Mouse (Mus musculus): ENCODE measurements around the gene Hist3h2a.
A peak's percentile ranks its signal among the peaks of the same experiment; 100 is the strongest.
"Not testable (repeated sequence)": the region's sequence is repeated elsewhere in the genome, so short reads cannot be mapped to it uniquely, and the experiment has no call there.

Hist3h2a gene

DNA sequence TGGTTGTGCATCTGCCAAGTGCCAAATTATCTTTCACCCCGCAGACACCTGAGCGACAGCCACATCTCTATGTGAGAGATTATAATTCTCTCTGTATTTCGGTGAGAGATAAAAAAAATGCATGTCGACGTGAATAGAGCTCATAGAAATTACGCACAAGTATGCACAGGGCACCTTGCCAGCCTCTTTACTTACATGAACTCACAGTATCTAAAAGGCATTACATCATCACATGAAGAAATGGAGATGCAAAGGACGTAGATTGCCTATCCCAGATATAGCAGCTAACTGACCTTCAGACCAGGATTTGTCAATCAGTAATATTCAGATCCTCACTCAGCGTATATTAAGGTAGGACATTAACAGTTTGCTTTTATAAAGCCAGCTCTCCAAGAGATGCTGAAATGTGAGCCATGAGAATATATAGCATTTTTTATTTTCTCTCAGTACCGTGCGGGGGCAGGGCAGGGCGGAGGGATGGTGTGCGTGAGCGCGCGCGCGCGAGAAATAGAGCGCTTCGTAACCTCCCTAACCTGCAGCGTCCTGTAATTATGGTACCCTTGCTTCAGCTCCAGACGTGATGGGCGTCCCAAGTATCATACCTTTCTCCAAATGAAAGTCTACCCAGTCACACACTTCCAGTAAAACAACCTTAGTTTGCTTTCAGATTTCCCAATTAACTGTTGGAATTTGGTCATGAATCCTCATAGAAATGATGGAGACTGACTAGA lies 6.5 kb upstream of the Hist3h2a start:
- peak; percentile 60 for DNase-seq (ENCODE audit: low read depth, low spot score)

DNA sequence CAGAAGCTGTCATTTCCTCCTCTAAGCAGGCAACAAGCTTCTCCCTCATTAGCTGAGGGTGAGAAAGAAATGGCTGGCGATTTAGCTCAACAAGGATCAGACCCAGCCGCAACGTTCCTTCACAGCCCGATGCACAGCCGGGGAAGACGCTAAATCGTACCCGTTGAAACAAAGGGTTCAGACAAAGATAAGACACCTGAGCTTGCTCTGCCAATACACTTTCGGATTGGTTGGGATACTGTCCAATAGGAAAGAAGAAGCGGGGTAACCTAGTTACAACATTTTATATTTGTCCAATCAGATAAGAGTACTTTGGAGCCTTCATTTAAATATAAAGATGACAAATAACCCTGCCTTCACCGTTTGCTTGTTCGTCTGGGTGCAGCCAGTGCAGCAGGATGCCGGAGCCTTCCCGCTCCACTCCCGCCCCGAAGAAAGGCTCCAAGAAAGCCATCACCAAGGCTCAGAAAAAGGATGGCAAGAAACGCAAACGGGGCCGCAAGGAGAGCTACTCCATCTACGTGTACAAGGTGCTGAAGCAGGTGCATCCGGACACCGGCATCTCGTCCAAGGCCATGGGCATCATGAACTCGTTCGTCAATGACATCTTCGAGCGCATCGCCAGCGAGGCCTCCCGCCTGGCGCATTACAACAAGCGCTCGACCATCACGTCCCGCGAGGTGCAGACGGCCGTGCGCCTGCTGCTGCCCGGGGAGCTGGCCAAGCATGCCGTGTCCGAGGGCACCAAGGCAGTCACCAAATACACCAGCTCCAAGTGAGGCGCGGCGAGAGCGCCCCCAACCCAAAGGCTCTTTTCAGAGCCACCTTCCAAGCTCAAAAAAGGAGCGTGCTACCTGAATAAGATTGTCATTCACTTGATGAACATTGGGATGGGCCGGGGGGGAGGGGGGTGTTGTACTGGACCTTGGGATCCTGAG lies 5.7 kb upstream of the Hist3h2a start, which contains the start of gene Hist3h2ba:
Gene Hist3h2ba (plus strand): TSS at position 379 of the 938 bp plus-strand sequence.
- DNase-seq (ENCODE audit: low read depth, low spot score) = peak; percentile 88

DNA sequence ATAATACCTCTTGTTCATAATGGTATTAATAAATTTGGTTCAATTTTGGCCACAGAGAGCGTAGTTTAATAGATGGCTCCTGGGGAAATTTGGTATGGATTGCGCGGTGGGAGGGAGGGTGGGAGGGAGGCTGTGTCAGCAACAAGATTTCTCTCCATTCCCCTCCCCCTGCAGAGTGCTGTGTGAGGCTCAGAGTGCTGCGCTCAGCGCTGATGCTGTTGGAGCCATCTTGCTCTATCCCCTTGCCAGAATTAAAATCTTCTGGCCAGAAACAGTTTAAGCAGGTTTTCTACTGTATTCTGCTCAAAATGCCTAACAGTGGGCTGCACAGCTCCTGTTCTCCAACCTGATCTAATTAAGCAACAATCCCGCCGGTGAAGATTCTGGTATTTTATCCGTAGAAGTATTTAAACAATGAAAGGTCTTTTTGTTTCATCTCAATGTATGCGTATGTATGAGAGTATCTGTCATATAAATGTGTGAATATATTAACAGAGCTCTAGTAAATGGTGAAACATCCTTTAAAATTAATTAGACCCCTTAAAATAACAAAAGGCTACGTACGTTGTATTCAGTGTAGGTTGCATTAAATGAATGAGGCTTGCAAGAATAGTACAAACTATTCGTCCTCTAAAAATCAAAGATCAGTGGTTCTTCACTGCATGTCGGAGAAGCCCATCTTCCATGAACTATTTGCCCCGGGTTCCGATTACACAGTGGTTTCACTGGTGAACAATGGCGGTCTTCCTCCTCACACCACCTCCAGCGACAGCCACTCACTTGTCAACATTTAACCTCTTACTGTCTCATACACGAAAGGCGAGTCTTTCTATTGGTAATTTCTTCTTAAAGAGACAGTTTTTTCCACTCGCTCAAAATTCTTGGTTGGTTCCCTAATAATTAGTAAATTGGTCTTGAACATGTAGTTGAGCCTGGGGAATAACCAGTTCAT lies 4.7 kb upstream of the Hist3h2a start:
- DNase-seq (ENCODE audit: low read depth, low spot score) = peak; percentile 34

DNA sequence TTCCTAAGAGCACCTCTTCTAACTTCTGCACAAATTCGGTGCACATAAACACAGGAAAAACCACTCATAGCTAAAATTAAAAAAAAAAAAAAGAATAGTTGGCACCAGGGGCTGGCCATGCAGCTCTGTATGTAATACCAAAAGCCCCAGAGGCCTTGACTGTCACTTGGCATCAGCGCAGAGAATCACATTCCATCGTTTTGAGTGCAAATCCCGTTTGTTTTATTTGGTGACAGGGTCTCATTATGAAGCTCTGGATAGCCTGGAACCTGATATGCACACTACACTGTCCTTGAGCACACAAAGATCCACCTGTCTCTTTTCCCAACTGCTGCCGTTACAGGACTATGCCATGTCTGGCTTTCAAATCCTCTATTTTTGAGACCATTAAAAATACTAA lies 3.3 kb upstream of the Hist3h2a start:
- DNase-seq (ENCODE audit: low read depth, low spot score) = no peak

DNA sequence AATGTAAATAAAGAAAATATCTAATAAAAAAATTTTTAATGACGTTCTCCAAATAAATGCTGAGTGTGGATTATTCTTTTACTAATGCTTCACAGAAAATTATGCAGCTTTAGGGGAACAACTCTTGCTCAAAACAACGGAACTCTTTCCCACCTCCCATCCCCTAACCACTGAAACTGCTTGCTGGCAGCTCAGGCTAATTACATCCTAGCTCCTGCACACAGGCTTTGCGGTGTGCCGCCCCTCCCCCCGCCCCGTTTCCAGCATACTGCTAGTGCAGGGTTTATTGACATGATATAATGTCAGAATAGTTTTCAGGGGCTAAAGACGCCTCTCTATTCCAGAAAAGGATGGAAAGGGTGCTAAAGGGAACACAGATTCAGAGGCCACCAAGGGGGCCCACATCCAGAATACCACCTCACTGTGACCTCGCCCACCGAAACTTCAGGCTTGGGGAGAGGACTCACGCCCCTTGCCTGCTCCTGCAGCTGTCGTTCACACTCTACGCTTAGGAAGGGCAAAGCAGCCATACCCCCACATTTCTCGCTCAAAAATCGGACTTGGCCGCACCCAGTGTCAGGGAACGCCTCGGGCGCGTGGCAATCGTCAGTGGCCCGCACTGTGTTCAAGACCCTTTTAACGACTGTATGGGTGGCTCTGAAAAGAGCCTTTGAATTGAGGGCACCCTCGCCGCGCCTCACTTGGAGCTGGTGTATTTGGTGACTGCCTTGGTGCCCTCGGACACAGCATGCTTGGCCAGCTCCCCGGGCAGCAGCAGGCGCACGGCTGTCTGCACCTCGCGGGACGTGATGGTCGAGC lies 925 bp upstream of the Hist3h2a start:
- DNase-seq (ENCODE audit: low read depth, low spot score) = peak; percentile 79

DNA sequence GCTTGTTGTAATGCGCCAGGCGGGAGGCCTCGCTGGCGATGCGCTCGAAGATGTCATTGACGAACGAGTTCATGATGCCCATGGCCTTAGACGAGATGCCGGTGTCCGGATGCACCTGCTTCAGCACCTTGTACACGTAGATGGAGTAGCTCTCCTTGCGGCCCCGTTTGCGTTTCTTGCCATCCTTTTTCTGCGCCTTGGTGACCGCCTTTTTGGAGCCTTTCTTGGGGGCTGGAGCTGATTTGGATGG lies 390 bp upstream of the Hist3h2a start:
- not testable (repeated sequence) for DNase-seq (ENCODE audit: low read depth, low spot score)

DNA sequence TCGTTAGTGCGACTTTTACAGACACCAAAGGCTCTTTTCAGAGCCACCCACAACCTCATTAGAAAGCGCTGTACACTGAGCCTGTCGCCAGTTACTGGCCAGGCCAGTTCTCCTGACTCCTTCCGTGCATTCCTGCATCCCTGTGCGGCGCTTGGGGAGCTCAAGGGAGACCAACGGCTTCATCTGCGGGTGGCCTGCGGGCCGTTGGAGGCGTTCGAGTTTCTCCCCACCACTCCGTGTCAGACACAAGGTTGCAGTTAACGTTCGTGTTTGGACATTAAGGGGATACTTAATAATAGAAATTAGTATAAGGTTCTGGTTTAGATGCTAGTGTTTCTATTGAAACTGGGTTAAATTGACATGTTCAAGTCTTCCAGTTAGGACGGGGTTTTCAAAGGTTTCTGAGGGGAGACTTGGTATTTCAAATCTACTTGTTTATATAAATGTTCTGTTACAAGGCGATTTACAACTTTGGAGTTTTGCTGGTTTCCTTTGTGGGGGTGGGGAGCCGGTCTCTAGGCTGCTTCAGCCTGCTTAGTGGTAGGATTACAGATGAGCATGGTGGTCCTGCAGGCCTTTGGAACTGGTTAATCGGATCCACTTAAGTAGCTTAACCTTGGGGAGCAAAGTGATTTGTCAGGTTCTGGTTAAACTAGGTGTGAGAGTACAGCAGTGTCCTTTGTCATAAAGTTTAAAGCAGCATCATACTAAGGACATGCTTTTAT lies 820 bp downstream of the Hist3h2a start:
- peak; percentile 40 for DNase-seq (ENCODE audit: low read depth, low spot score)

DNA sequence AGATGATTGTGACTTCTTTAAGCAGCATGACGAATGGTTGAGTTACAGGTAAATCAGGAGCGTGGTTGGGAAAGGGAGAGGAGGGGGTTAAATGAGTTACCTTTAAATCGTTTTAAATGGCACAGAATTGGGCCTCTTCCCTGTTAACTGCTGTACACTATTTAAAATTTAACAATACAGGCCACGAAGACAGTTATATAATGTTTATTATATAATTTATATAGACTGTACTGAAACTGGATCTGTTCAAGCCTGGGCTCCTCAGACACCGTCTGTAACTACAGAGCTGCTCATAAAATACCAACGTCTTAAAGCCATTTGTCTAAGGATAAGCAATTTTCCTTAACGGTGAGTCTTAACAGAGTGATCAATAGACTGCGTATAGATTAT lies 1.4 kb downstream of the Hist3h2a start:
- no peak for DNase-seq (ENCODE audit: low read depth, low spot score)

DNA sequence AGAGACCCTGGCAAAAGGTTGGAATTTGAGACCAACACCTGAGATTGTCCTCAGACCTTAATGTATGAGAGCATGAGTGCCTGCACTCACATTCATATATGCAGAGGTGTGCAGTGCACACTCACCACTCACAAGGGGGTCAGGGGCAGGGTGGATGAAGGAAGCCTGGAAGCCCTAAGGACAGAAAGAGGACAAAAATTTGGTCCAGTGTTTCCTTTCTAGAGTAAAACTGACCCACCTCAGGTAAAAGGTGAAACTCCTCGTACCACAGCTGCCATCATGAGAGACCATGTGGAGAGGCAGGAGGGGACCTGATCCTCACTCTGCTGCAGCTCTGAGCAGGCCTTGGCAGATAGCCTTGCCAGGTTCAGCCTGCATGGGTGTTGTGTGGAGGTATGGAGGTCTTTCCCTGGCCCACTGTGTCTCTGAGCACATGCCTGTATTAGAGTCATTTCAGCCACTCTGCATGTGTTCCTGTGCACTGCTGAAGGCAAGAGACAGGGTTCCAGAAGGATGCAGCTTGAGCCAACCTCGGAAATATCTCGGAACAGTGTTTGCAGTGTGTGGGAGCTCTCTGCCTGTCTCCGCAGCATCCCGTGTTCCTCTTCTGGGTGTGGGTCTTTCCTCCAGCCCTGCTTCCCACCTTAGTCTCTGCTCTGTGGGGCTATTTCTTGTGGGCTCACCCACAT lies 2.9 kb downstream of the Hist3h2a start:
- no peak for DNase-seq (ENCODE audit: low read depth, low spot score)

DNA sequence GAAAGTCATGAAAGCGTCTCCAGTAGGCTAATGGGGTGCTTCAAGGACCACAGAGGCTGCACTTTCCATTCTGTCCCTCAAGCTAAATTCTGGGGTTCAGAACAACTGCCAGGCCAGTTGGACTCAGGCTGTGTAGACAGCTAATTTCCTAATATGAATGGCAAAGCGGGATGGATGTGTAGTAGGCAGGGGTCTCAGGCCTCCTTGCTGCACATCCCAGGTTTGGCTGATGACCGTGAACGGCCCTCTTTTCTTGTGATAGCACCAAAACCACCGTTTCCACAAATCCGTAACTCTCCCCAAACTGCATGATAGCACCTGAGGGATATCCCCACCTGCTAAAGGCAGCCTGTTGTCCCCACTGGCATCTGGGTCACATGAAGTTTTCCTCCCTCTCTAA lies 4.1 kb downstream of the Hist3h2a start:
- DNase-seq (ENCODE audit: low read depth, low spot score) = no peak

DNA sequence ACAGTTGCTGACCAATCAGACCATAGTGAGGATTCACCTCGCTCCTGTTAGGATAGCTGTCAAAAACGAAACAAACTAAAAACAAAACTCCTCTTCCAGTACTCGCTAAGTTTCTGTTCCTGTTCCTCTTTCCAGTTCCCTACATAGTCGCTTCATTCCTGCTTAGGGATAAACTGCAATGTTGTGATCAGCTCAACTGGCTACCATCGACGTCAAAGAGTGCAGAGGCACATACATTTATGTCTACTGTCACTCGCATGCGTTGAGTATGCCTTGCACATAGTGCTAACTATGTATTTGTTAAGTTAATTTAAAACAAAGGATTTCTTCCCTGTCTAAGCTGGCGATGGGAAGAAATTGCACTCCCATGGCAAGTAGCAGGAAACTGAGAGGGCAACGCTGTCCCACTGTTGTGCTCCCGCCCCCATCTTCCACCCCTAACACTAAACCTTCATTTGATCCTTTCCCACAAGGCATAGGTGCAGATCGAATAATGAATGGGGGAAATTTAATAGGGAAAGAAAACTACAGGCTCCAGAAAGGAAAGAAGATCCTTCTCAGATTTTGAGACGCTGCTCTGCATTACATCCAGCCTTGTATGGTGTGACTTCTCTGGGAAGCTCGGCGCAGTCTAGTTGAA lies 4.8 kb downstream of the Hist3h2a start:
- peak; percentile 21 for DNase-seq (ENCODE audit: low read depth, low spot score)

DNA sequence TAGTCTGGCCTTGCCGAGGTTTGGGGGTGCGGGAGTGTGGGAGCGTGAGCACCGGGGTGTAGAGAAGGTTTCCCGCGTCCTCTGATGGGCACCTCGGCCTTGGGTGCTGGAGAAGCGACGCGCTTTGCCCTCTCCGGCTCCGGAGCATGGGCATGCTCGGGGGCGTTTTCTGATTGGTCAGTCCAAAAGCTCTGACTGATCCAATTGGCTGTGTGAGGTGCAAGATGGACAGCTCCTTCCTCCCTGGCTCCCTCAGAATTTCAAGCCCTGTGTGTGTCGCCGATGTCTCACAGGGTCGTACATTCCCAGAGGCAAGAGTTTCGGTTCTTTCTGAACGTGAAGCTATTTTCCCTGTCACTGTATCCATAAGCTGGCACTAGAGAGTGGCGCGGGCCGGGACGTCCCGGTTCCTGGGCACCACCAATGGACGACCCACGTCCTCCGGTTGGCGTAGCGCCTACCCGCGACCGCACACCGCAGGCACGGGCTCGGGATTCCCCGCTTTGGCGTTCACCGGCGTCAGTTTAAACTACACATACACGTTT lies 5.5 kb downstream of the Hist3h2a start:
- peak; percentile 91 for DNase-seq (ENCODE audit: low read depth, low spot score)

DNA sequence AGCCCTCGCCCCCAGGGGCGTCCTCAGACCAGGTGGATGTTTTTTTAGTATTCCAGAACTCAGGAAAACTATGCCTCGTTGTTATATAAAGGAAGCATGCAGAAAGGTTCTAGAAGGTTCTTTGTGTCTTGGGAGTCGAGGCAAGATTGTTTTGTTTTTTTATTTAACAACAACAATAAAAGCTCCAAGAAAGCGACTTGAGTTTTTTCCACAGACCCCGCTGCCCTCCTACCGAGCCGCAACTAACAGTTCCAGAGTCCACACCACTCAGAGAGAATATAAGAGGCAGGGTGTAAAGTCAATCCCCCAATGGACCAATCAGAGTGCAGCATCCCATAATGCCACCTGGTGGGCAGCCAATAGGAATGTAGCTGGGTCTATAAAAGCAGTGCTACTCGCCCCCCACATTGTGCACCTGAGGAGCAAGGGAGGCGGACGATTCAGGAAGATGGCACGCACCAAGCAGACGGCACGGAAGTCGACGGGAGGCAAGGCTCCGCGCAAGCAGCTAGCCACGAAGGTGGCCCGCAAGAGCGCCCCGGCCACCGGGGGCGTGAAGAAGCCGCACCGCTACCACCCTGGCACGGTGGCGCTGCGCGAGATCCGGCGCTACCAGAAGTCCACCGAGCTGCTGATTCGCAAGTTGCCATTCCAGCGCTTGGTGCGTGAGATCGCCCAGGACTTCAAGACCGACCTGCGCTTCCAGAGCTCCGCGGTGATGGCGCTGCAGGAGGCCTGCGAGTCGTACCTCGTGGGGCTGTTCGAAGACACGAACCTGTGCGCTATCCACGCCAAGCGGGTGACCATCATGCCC lies 7.1 kb downstream of the Hist3h2a start:
- DNase-seq (ENCODE audit: low read depth, low spot score) = peak; percentile 22

DNA sequence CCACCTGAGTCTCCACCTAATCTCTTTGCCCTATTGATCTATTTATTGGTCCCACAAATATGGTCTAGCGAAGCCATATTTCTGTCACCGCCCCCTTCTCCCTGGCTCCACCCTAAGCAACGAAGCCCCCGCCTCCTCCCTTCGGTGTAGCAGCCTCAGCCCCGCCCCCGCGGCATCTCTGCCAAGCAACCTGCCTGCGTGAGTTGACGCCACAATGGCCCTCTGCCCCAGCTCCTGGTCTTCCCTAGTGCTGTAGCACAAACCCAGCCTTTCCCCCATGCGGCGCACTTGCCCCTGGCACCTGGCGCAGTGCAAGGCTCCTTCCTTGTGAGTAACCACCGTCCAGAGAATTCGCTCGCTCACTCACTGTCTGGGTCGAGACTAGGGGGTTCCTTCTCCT lies 9.1 kb downstream of the Hist3h2a start:
- peak; percentile 45 for DNase-seq (ENCODE audit: low read depth, low spot score)

DNA sequence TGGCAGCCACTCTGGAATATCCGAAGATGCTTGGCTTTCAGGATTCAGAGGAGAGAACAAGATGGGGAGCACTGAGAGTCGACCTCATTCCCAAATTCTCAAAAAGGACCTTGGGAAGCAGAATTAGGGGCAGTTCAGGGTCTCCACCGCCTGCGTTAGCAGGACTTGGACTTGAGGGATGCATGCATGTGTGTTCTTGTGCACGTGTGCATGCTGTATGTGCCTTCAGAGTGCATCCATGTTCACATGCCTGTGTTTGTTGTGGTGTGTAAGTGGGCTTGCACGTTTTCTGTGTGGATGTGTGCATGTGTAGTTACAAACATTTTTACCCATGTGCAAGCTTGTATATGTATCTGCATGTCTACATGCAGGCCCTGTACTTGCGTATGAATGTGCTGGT lies 9.7 kb downstream of the Hist3h2a start:
- no peak for DNase-seq (ENCODE audit: low read depth, low spot score)

DNA sequence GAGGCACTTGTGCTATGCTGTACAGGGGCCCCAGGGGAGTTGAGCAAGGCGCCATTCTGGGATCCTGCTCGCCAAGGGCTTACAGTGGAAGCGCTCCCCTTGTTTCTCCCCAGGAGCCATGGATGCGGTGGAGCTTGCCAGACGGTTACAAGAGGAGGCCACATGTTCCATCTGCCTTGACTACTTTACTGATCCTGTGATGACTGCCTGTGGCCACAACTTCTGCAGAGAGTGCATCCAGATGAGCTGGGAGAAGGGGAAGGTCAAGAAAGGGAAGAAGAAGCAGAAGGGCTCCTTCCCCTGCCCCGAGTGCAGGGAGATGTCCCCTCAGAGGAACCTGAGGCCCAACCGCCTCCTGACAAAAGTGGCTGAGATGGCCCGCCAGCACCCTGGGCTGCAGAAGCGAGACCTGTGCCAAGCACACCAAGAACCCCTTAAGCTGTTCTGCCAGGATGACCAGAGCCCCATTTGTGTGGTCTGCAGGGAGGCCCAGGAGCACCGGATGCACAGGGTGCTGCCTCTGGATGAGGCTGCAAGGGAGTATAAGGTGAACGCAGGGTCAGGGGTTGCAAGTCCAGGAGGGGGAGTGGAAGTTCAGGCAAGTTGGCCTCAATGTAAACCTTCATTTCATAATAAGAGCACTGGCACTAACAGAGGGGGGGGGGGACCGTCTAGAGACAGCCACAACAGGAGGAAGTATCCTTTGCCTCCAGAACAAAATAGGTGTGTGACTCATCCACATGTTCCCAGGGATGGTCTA lies 10.7 kb downstream of the Hist3h2a start:
- no peak for DNase-seq (ENCODE audit: low read depth, low spot score)

DNA sequence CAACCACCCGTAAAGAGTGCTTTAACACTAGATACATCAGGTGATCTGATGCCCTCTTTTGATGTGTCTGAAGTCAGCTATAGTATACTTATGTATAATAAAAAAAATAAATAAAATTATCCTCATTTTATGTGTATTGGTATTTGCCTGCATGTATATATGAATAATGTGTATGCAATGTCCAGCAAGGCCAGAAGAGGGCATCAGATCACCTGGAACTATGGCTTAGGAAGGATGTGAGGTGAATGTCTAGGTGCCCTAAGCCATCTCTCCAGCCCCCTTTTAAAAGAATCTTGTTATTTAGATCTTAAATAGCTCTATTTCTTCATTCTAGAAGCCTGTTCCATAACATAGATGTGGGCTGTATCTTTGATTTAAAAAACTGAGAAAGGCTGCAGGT lies 12.9 kb downstream of the Hist3h2a start:
- peak; percentile 69 for DNase-seq (ENCODE audit: low read depth, low spot score)
